Mouse (Mus musculus) embryonic facial prominence, embryonic 10.5 days (tissue): ENCODE results near the gene 1700020D05Rik. TPM values are rescaled to one million over a fixed set of nuclear protein-coding genes. Genes with fewer than 3 reads are reported as not detected.

Source experiments
- polyA plus RNA-seq: library from polyadenylated mRNA; unstranded; fragments of >200 nt; fragmentation: Nextera tagmentation; extraction: Ambion mirVana; gene quantifications from 2 replicates; pipeline ENCODE4 v1.2.1, GENCODE M21; 2016

1700020D05Rik gene
- polyA plus RNA-seq, 1 experiment from 2014 or later: not detected

Other genes starting within 250 kb of the 1700020D05Rik start
- gene Pacs1, start 230.7 kb downstream of the 1700020D05Rik start, polyA plus RNA-seq: 24.8 and 25.6 TPM in 2 replicates
- gene Sf3b2, start 208.3 kb downstream of the 1700020D05Rik start, polyA plus RNA-seq: 456 and 467 TPM in 2 replicates
- gene Gal3st3, start 205.5 kb downstream of the 1700020D05Rik start, polyA plus RNA-seq: 8.5 and 8.6 TPM in 2 replicates
- not detected in 2 replicates for gene Catsper1, start 168.0 kb downstream of the 1700020D05Rik start, polyA plus RNA-seq
- 0.24 and 0.65 TPM in 2 replicates for gene Cst6, start 154.2 kb downstream of the 1700020D05Rik start, polyA plus RNA-seq
- gene Eif1ad, start 137.0 kb downstream of the 1700020D05Rik start, polyA plus RNA-seq: 90.4 and 93.7 TPM in 2 replicates
- gene Banf1, start 136.6 kb downstream of the 1700020D05Rik start, polyA plus RNA-seq: 570 and 593 TPM in 2 replicates
- 89.4 and 96.6 TPM in 2 replicates for gene Sart1, start 115.1 kb downstream of the 1700020D05Rik start, polyA plus RNA-seq
- 0.28 and 0.72 TPM in 2 replicates for gene Tsga10ip, start 101.3 kb downstream of the 1700020D05Rik start, polyA plus RNA-seq
- gene Drap1, start 78.8 kb downstream of the 1700020D05Rik start, polyA plus RNA-seq: 222 and 242 TPM in 2 replicates
- 49.5 and 55.0 TPM in 2 replicates for gene AI837181, start 78.6 kb downstream of the 1700020D05Rik start, polyA plus RNA-seq
- gene Fosl1, start 56.2 kb downstream of the 1700020D05Rik start, polyA plus RNA-seq: not detected in 2 replicates
- 6.2 and 7.4 TPM in 2 replicates for gene Ccdc85b, start 45.9 kb downstream of the 1700020D05Rik start, polyA plus RNA-seq
- 101 and 109 TPM in 2 replicates for gene Fibp, start 43.2 kb downstream of the 1700020D05Rik start, polyA plus RNA-seq
- 1.1 and 1.5 TPM in 2 replicates for gene Ctsw, start 35.3 kb downstream of the 1700020D05Rik start, polyA plus RNA-seq
- 75.8 and 80.6 TPM in 2 replicates for gene Efemp2, start 29.8 kb downstream of the 1700020D05Rik start, polyA plus RNA-seq
- gene Mus81, start 15.4 kb downstream of the 1700020D05Rik start, polyA plus RNA-seq: 41.1 and 45.1 TPM in 2 replicates
- 3,028 and 3,069 TPM in 2 replicates for gene Cfl1, start 13.3 kb downstream of the 1700020D05Rik start, polyA plus RNA-seq
- 6.3 and 8.4 TPM in 2 replicates for gene Snx32, start 6.8 kb upstream of the 1700020D05Rik start, polyA plus RNA-seq
- gene Ovol1, start 56.9 kb upstream of the 1700020D05Rik start, polyA plus RNA-seq: 0.83 and 1.3 TPM in 2 replicates
- gene Ap5b1, start 64.2 kb upstream of the 1700020D05Rik start, polyA plus RNA-seq: 2.1 and 2.6 TPM in 2 replicates
- 174 and 177 TPM in 2 replicates for gene Rnaseh2c, start 98.1 kb upstream of the 1700020D05Rik start, polyA plus RNA-seq
- gene Kat5, start 106.5 kb upstream of the 1700020D05Rik start, polyA plus RNA-seq: 59.7 and 60.7 TPM in 2 replicates
- 34.3 and 36.8 TPM in 2 replicates for gene Rela, start 133.7 kb upstream of the 1700020D05Rik start, polyA plus RNA-seq
- 28.7 and 31.2 TPM in 2 replicates for gene Sipa1, start 159.9 kb upstream of the 1700020D05Rik start, polyA plus RNA-seq
- gene Map3k11, start 185.0 kb upstream of the 1700020D05Rik start, polyA plus RNA-seq: 32.1 and 34.0 TPM in 2 replicates
- 30.3 and 30.6 TPM in 2 replicates for gene Pcnx3, start 185.1 kb upstream of the 1700020D05Rik start, polyA plus RNA-seq
- 0.19 and 0.23 TPM in 2 replicates for gene Kcnk7, start 200.6 kb upstream of the 1700020D05Rik start, polyA plus RNA-seq
- gene Ehbp1l1, start 222.5 kb upstream of the 1700020D05Rik start, polyA plus RNA-seq: 7.9 and 8.0 TPM in 2 replicates
- 147 and 151 TPM in 2 replicates for gene Fam89b, start 225.9 kb upstream of the 1700020D05Rik start, polyA plus RNA-seq
- 3.4 and 3.5 TPM in 2 replicates for gene Ltbp3, start 237.1 kb upstream of the 1700020D05Rik start, polyA plus RNA-seq